Mouse (Mus musculus): Measurements from ENCODE around the gene Eaf1. TPM values are rescaled to one million over a fixed set of nuclear protein-coding genes. Genes with fewer than 3 reads are reported as not detected.
A peak's percentile ranks its signal among the peaks of the same experiment; 100 is the strongest.
"Not testable (repeated sequence)": the region's sequence is repeated elsewhere in the genome, so short reads cannot be mapped to it uniquely, and the experiment has no call there.

Eaf1 gene
- polyA plus RNA-seq (2015; fragmentation: Nextera tagmentation; extraction: Ambion mirVana), result 21.0 and 21.3 TPM in 2 replicates

DNA sequence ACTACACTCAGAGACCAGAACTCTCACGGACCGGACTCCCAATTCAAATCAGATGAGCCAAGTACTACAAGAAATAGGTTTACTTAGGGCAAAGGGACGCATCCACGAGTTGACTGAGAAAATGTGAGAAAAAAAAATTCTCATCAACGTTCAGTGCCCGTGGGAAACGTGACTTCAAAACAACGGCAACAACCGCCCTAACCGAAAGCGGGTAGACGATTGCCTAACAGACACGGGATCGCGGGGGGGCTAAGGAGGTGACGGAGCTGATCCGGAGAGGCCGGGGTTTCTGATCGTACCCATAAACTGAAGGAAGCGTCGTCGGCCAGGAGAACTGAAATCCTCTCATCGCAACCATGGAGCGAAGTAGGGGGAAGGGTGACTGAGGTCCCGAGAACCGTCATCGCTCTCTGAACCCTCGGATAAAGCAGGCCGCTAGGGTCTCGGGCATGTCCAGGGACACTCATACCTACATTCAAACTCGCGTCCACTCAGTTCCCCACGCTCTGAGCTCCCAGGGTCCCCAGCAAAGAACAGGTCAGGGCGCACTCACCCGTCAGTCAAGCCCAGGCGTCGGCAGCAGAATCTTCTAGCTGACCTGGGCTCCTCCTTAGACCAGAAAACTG lies at the start of gene Eaf1:
Gene Eaf1 (plus strand): TSS at position 51 of the 626 bp plus-strand sequence.
- peak; percentile 60 for ATAC-seq (ENCODE audit: low read depth)
- Histone ChIP-seq H3K9ac (ENCODE audit: low read length) (peak within 1 kb of the TSS; percentile 84), H3K4me1 (replicated peaks; ENCODE audit: control insufficient read depth, insufficient read depth, low read length) (peaks cover 15% of the 10 kb centered on the region), H3K4me3 (ENCODE audit: low read length) (peak within 1 kb of the TSS; percentile 70), H3K9me3 (ENCODE audit: control insufficient read depth, low read length) (no peaks in the 10 kb centered on the region), H3K36me3 (ENCODE audit: control insufficient read depth, insufficient read depth, low read length) (peaks cover 11% of the 10 kb centered on the region; the same call in 1 of the 2 replicates), H3K27ac (ENCODE audit: low read length) (peak within 1 kb of the TSS; percentile 87), H3K4me2 (ENCODE audit: low read depth, low read length) (peak within 1 kb of the TSS; percentile 64), H3K27me3 (ENCODE audit: control insufficient read depth, insufficient read depth, low read depth, low read length) (no peaks in the 10 kb centered on the region)
- under 1% methylated on average over 37 of the region's 37 CpGs for WGBS

DNA sequence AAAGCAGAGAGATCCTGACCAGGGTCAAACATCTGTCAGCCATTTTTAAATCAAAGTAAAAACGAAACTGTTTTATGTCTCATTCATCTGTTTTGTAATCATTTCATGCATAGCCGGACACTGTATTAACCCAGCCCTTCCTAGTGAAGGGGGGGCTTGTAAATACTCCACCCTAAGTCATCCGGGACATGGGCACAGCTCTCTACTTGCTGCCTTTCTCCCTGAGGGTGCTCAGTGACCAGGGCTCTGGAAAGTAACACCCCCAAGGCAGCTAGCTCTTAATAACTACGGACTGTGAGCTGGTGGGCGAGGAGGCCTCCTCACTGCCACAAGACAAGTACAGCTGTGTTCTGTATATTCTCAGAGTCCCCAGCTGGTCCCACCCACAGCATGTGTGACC lies 45.2 kb upstream of the Eaf1 start:
- H3K36me3 ChIP-seq (ENCODE audit: control insufficient read depth, insufficient read depth, low read length), result no peaks in the 10 kb centered on the region
- no peak overlapping the region for H3K9ac ChIP-seq (ENCODE audit: low read length)
- ATAC-seq (ENCODE audit: low read depth), result peak; percentile 56; the same call in 1 of the 2 replicates
- no peak overlapping the region for H3K4me3 ChIP-seq (ENCODE audit: low read length)
- no peaks in the 10 kb centered on the region for H3K9me3 ChIP-seq (ENCODE audit: control insufficient read depth, low read length)
- H3K4me1 ChIP-seq (replicated peaks; ENCODE audit: control insufficient read depth, insufficient read depth, low read length), result no peaks in the 10 kb centered on the region
- H3K27ac ChIP-seq (ENCODE audit: low read length), result no peak overlapping the region
- H3K4me2 ChIP-seq (ENCODE audit: low read depth, low read length), result no peak overlapping the region
- WGBS, result 49% methylated on average over 5 of the region's 5 CpGs
- no peaks in the 10 kb centered on the region for H3K27me3 ChIP-seq (ENCODE audit: control insufficient read depth, insufficient read depth, low read depth, low read length)

DNA sequence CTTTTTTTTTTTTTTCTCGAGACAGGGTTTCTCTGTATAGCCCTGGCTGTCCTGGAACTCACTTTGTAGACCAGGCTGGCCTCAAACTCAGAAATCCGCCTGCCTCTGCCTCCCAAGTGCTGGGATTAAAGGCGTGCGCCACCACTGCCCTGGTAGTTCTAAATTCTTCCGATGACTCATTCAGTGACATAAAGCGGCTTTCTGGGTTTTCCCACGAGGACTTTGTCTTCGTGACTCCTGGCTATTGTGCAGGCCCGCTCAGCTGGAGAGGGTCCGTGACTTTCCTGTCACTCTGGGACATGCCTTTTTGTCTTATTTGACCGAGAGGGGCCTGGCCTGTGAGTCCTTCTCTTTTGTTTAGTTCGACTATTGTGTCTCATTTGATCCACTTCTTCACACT lies 40.3 kb upstream of the Eaf1 start:
- not testable (repeated sequence) for H3K4me1 ChIP-seq (replicated peaks; ENCODE audit: control insufficient read depth, insufficient read depth, low read length); H3K4me3 ChIP-seq (ENCODE audit: low read length); H3K9ac ChIP-seq (ENCODE audit: low read length); H3K4me2 ChIP-seq (ENCODE audit: low read depth, low read length); H3K9me3 ChIP-seq (ENCODE audit: control insufficient read depth, low read length); ATAC-seq (ENCODE audit: low read depth); H3K36me3 ChIP-seq (ENCODE audit: control insufficient read depth, insufficient read depth, low read length); H3K27ac ChIP-seq (ENCODE audit: low read length); H3K27me3 ChIP-seq (ENCODE audit: control insufficient read depth, insufficient read depth, low read depth, low read length)
- 79% methylated on average over 12 of the region's 12 CpGs for WGBS

DNA sequence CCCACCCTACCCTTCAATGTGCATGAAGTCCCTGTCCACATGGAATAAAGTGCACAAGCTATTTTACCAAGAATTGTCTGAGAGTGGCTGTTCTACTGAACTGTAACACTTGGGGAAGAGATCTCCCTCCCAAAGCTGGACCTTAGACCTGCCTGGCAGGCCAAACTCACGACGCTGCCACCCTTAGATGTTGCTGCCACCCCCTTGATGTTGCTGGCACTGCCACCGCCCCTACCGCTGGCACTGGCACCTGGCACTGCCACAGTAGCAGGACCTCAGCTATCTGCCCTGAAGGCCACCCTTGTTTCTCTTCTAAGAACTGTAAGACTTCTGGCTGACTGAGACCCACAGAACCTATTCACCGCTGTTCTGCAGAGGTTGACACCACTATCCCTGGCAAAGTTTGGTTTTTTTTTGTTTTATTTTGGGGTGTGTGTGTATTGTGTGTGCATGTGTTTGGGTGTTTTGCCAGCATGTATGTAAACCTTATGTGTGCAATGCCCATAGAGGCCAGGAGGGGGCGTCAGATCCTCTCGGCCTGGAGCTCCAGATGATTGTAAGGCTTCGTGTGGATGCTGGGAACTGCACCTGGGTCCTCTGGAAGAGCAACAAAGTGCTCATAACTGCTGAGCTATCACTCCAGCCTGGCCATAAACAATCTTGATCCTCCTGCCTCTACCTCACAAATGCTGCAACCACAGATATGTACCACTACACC lies 39.2 kb upstream of the Eaf1 start:
- H3K4me2 ChIP-seq (ENCODE audit: low read depth, low read length), result no peak overlapping the region
- H3K9ac ChIP-seq (ENCODE audit: low read length), result no peak overlapping the region
- H3K4me1 ChIP-seq (replicated peaks; ENCODE audit: control insufficient read depth, insufficient read depth, low read length), result no peaks in the 10 kb centered on the region
- H3K27ac ChIP-seq (ENCODE audit: low read length), result no peak overlapping the region
- H3K27me3 ChIP-seq (ENCODE audit: control insufficient read depth, insufficient read depth, low read depth, low read length), result no peaks in the 10 kb centered on the region
- ATAC-seq (ENCODE audit: low read depth), result no peak
- no peak overlapping the region for H3K4me3 ChIP-seq (ENCODE audit: low read length)
- H3K36me3 ChIP-seq (ENCODE audit: control insufficient read depth, insufficient read depth, low read length), result no peaks in the 10 kb centered on the region
- no peaks in the 10 kb centered on the region for H3K9me3 ChIP-seq (ENCODE audit: control insufficient read depth, low read length)
- 82% methylated on average over 8 of the region's 8 CpGs for WGBS

DNA sequence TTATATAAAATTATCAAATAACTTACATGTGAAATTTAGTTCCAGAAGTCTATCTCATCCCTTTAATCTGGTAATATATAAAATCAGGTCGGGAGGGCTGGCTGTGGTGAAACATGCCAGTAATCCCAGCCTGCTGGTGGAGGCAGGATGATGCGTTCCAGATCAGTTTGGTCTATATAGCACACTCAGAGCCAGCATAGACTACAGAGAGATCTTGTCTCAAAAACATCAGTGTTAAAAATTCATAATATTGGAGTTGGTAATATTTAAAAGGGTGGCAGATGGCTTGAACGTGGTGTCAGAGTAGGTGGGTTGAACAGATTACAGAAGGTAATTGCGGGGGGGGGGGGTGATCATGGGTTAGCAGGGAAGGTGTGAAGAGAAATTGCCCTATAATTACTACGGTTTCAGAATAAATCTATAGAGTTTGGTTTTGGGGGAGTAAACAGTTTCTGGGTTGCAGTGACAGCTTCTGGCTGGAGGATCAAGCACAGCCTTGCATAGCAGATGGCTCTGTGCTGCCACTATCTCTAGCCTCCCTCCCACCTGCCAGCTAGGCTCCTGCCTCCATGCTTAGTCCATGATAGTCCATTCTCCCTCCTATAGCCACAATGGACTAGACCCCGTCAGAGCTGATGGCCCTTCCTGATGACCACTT lies 38.0 kb upstream of the Eaf1 start:
- H3K36me3 ChIP-seq (ENCODE audit: control insufficient read depth, insufficient read depth, low read length), result no peaks in the 10 kb centered on the region
- H3K4me3 ChIP-seq (ENCODE audit: low read length), result no peak overlapping the region
- H3K4me2 ChIP-seq (ENCODE audit: low read depth, low read length), result no peak overlapping the region
- no peaks in the 10 kb centered on the region for H3K4me1 ChIP-seq (replicated peaks; ENCODE audit: control insufficient read depth, insufficient read depth, low read length)
- H3K27ac ChIP-seq (ENCODE audit: low read length), result no peak overlapping the region
- H3K9me3 ChIP-seq (ENCODE audit: control insufficient read depth, low read length), result no peaks in the 10 kb centered on the region
- H3K27me3 ChIP-seq (ENCODE audit: control insufficient read depth, insufficient read depth, low read depth, low read length), result no peaks in the 10 kb centered on the region
- no peak overlapping the region for H3K9ac ChIP-seq (ENCODE audit: low read length)
- ATAC-seq (ENCODE audit: low read depth), result no peak
- 73% methylated on average over 6 of the region's 6 CpGs for WGBS

DNA sequence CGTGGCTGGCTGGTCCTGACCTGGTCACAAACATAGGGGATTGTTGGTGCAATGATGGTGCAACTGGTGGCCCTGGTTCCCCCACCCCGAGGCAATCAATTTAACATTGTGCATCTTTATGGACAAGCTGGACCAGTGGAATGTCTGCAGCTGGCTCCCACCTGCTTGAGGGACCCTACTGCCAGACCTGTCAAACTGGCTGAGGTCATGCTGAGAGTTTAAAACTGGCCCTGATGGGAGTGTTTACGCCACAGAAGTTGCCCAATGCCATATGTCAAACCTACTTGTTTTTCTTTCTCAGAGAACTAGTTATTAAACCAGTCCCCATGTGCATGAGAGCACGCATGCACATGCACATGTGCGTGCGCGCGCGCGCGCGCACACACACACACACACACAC lies 36.2 kb upstream of the Eaf1 start:
- whole genome bisulfite sequencing, result 84% methylated on average over 12 of the region's 12 CpGs
- no peak for ATAC-seq (ENCODE audit: low read depth)
- Histone ChIP-seq H3K27me3 (ENCODE audit: control insufficient read depth, insufficient read depth, low read depth, low read length) (no peaks in the 10 kb centered on the region), H3K4me1 (replicated peaks; ENCODE audit: control insufficient read depth, insufficient read depth, low read length) (no peaks in the 10 kb centered on the region), H3K36me3 (ENCODE audit: control insufficient read depth, insufficient read depth, low read length) (no peaks in the 10 kb centered on the region), H3K27ac (ENCODE audit: low read length) (no peak overlapping the region), H3K4me3 (ENCODE audit: low read length) (no peak overlapping the region), H3K4me2 (ENCODE audit: low read depth, low read length) (no peak overlapping the region), H3K9ac (ENCODE audit: low read length) (no peak overlapping the region), H3K9me3 (ENCODE audit: control insufficient read depth, low read length) (no peaks in the 10 kb centered on the region)

DNA sequence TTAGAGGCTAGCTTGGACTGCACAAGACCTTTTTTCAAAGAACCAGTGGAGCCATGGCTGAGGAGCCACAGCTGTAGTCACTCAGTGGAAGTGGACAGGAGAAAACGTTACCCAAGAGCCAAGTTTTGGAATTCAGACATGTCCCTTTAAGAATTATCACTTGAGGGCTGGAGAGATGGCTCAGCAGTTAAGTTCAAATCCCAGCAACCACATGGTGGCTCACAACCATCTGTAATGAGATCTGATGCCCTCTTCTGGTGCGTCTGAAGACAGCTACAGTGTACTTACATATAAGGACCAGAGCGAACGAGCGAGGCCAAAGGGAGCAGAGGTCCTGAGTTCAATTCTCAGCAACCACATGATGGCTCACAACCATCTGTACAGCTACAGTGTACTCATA lies 32.0 kb upstream of the Eaf1 start:
- ATAC-seq (ENCODE audit: low read depth), result peak; percentile 39; the same call in 1 of the 2 replicates
- not testable (repeated sequence) for H3K9ac ChIP-seq (ENCODE audit: low read length); H3K4me2 ChIP-seq (ENCODE audit: low read depth, low read length); H3K9me3 ChIP-seq (ENCODE audit: control insufficient read depth, low read length); H3K27ac ChIP-seq (ENCODE audit: low read length); H3K36me3 ChIP-seq (ENCODE audit: control insufficient read depth, insufficient read depth, low read length); H3K27me3 ChIP-seq (ENCODE audit: control insufficient read depth, insufficient read depth, low read depth, low read length); H3K4me1 ChIP-seq (replicated peaks; ENCODE audit: control insufficient read depth, insufficient read depth, low read length); H3K4me3 ChIP-seq (ENCODE audit: low read length)
- 71% methylated on average over 5 of the region's 5 CpGs for WGBS

DNA sequence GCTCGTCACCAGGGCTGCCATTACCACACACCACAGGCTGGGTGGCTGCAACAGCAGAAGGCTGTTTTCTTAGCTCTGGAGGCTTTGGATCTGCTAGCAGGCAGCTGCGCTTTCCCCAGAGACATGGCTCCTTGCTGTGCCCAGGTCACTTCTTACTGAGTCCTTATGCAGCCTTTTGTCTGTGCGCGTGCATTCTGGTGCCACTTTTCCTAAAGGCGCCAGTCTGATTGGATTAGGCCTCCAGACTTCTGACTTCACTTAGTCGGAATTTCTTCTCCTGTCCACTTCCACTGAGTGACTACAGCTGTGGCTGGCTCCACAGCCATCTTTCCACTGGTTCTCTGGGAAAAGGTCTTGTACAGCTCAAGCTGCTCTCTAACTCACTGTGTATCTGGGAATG lies 31.3 kb upstream of the Eaf1 start:
- no peaks in the 10 kb centered on the region for H3K4me1 ChIP-seq (replicated peaks; ENCODE audit: control insufficient read depth, insufficient read depth, low read length)
- H3K27me3 ChIP-seq (ENCODE audit: control insufficient read depth, insufficient read depth, low read depth, low read length), result no peaks in the 10 kb centered on the region
- H3K4me2 ChIP-seq (ENCODE audit: low read depth, low read length), result no peak overlapping the region
- H3K27ac ChIP-seq (ENCODE audit: low read length), result 0 out of 2 replicates have a peak overlapping the region, but pooled peaks have one; percentile 42
- no peak overlapping the region for H3K9ac ChIP-seq (ENCODE audit: low read length)
- no peaks in the 10 kb centered on the region for H3K9me3 ChIP-seq (ENCODE audit: control insufficient read depth, low read length)
- H3K4me3 ChIP-seq (ENCODE audit: low read length), result no peak overlapping the region
- WGBS, result 70% methylated on average over 6 of the region's 6 CpGs
- no peaks in the 10 kb centered on the region for H3K36me3 ChIP-seq (ENCODE audit: control insufficient read depth, insufficient read depth, low read length)
- ATAC-seq (ENCODE audit: low read depth), result peak; percentile 41; the same call in 1 of the 2 replicates

DNA sequence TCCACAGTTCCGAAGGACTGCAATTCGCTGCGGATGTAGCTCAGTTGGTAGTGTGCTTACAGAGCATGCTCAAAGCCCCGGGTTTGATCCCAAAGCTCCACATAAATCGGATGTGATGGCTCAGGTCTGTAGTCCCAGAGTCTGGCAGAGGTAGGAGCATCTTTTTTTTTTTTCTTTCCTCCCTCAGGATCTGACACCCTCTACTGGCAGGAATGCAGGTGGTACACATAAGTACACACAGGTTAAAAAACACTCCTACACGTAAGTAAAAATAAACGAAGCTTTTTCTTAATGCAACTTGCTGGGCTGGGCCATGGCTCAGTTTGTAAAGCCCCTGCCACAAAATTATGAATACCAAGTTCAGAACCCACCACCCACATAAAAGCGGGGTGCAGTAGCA lies 30.0 kb upstream of the Eaf1 start:
- no peaks in the 10 kb centered on the region for H3K9me3 ChIP-seq (ENCODE audit: control insufficient read depth, low read length)
- H3K36me3 ChIP-seq (ENCODE audit: control insufficient read depth, insufficient read depth, low read length), result no peaks in the 10 kb centered on the region
- no peak for ATAC-seq (ENCODE audit: low read depth)
- H3K4me2 ChIP-seq (ENCODE audit: low read depth, low read length), result no peak overlapping the region
- H3K9ac ChIP-seq (ENCODE audit: low read length), result no peak overlapping the region
- H3K27me3 ChIP-seq (ENCODE audit: control insufficient read depth, insufficient read depth, low read depth, low read length), result no peaks in the 10 kb centered on the region
- 46% methylated on average over 8 of the region's 8 CpGs for WGBS
- H3K4me1 ChIP-seq (replicated peaks; ENCODE audit: control insufficient read depth, insufficient read depth, low read length), result no peaks in the 10 kb centered on the region
- no peak overlapping the region for H3K27ac ChIP-seq (ENCODE audit: low read length)
- no peak overlapping the region for H3K4me3 ChIP-seq (ENCODE audit: low read length)

All from lung, embryonic 16.5 days (tissue).